Mouse (Mus musculus): Measurements from ENCODE around the gene Ube2cbp.

Ube2cbp gene

GRCm38 (mm10) chr9:86451094-86451493, 13.7 kb downstream of the Ube2cbp start:
- no peak for DNase-seq (ENCODE audit: low read depth, low spot score)
- no peaks in the 10 kb centered on the region for H3K27me3 ChIP-seq (ENCODE audit: control insufficient read depth, insufficient read depth, low read length, poor library complexity, severe bottlenecking)
- no peaks in the 10 kb centered on the region for H3K36me3 ChIP-seq (ENCODE audit: control insufficient read depth, insufficient read depth, low read length, poor library complexity, severe bottlenecking)

- peak; percentile 78 for DNase-seq (ENCODE audit: low read depth, low spot score)
- no peaks in the 10 kb centered on the region for H3K36me3 ChIP-seq (ENCODE audit: control insufficient read depth, insufficient read depth, low read length, poor library complexity, severe bottlenecking)
- H3K27me3 ChIP-seq (ENCODE audit: control insufficient read depth, insufficient read depth, low read length, poor library complexity, severe bottlenecking), result no peaks in the 10 kb centered on the region
Measured at GRCm38 (mm10) chr9:86449581-86449980, 15.2 kb downstream of the Ube2cbp start.

GRCm38 (mm10) chr9:86447431-86447830, 17.3 kb downstream of the Ube2cbp start:
- H3K27me3 ChIP-seq (ENCODE audit: control insufficient read depth, insufficient read depth, low read length, poor library complexity, severe bottlenecking), result no peaks in the 10 kb centered on the region
- H3K36me3 ChIP-seq (ENCODE audit: control insufficient read depth, insufficient read depth, low read length, poor library complexity, severe bottlenecking), result no peaks in the 10 kb centered on the region
- DNase-seq (ENCODE audit: low read depth, low spot score), result no peak

- no peaks in the 10 kb centered on the region for H3K27me3 ChIP-seq (ENCODE audit: control insufficient read depth, insufficient read depth, low read length, poor library complexity, severe bottlenecking)
- H3K36me3 ChIP-seq (ENCODE audit: control insufficient read depth, insufficient read depth, low read length, poor library complexity, severe bottlenecking), result no peaks in the 10 kb centered on the region
- no peak for DNase-seq (ENCODE audit: low read depth, low spot score)
Measured at GRCm38 (mm10) chr9:86446847-86447246, 17.9 kb downstream of the Ube2cbp start.

- Histone ChIP-seq H3K36me3 (ENCODE audit: control insufficient read depth, insufficient read depth, low read length, poor library complexity, severe bottlenecking) (no peaks in the 10 kb centered on the region), H3K27me3 (ENCODE audit: control insufficient read depth, insufficient read depth, low read length, poor library complexity, severe bottlenecking) (no peaks in the 10 kb centered on the region)
- no peak for DNase-seq (ENCODE audit: low read depth, low spot score)
Measured at GRCm38 (mm10) chr9:86442248-86442647, 22.5 kb downstream of the Ube2cbp start.

GRCm38 (mm10) chr9:86438337-86439009, 26.3 kb downstream of the Ube2cbp start:
- Histone ChIP-seq H3K36me3 (ENCODE audit: control insufficient read depth, insufficient read depth, low read length, poor library complexity, severe bottlenecking) (no peaks in the 10 kb centered on the region), H3K27me3 (ENCODE audit: control insufficient read depth, insufficient read depth, low read length, poor library complexity, severe bottlenecking) (no peaks in the 10 kb centered on the region)
- no peak for DNase-seq (ENCODE audit: low read depth, low spot score)

- no peaks in the 10 kb centered on the region for H3K36me3 ChIP-seq (ENCODE audit: control insufficient read depth, insufficient read depth, low read length, poor library complexity, severe bottlenecking)
- H3K27me3 ChIP-seq (ENCODE audit: control insufficient read depth, insufficient read depth, low read length, poor library complexity, severe bottlenecking), result no peaks in the 10 kb centered on the region
- DNase-seq (ENCODE audit: low read depth, low spot score), result no peak
Measured at GRCm38 (mm10) chr9:86436608-86437007, 28.1 kb downstream of the Ube2cbp start.

- DNase-seq (ENCODE audit: low read depth, low spot score), result no peak
- Histone ChIP-seq H3K27me3 (ENCODE audit: control insufficient read depth, insufficient read depth, low read length, poor library complexity, severe bottlenecking) (no peaks in the 10 kb centered on the region), H3K36me3 (ENCODE audit: control insufficient read depth, insufficient read depth, low read length, poor library complexity, severe bottlenecking) (no peaks in the 10 kb centered on the region)
Measured at GRCm38 (mm10) chr9:86435510-86435909, 29.2 kb downstream of the Ube2cbp start.

- Histone ChIP-seq H3K36me3 (ENCODE audit: control insufficient read depth, insufficient read depth, low read length, poor library complexity, severe bottlenecking) (no peaks in the 10 kb centered on the region), H3K27me3 (ENCODE audit: control insufficient read depth, insufficient read depth, low read length, poor library complexity, severe bottlenecking) (no peaks in the 10 kb centered on the region)
- DNase-seq (ENCODE audit: low read depth, low spot score), result no peak
Measured at GRCm38 (mm10) chr9:86423331-86423730, 41.4 kb downstream of the Ube2cbp start.

GRCm38 (mm10) chr9:86419366-86419765, 45.4 kb downstream of the Ube2cbp start:
- no peak for DNase-seq (ENCODE audit: low read depth, low spot score)
- no peaks in the 10 kb centered on the region for H3K36me3 ChIP-seq (ENCODE audit: control insufficient read depth, insufficient read depth, low read length, poor library complexity, severe bottlenecking)

GRCm38 (mm10) chr9:86417971-86418370, 46.8 kb downstream of the Ube2cbp start:
- no peaks in the 10 kb centered on the region for H3K36me3 ChIP-seq (ENCODE audit: control insufficient read depth, insufficient read depth, low read length, poor library complexity, severe bottlenecking)
- DNase-seq (ENCODE audit: low read depth, low spot score), result no peak
- no peaks in the 10 kb centered on the region for H3K27me3 ChIP-seq (ENCODE audit: control insufficient read depth, insufficient read depth, low read length, poor library complexity, severe bottlenecking)

More at GRCm38 (mm10) chr9:86419366-86419765, 45.4 kb downstream of the Ube2cbp start:
- H3K27me3 ChIP-seq (ENCODE audit: control insufficient read depth, insufficient read depth, low read length, poor library complexity, severe bottlenecking), result no peaks in the 10 kb centered on the region

GRCm38 (mm10) chr9:86395785-86396184, 69.0 kb downstream of the Ube2cbp start:
- DNase-seq (ENCODE audit: low read depth, low spot score), result no peak
- Histone ChIP-seq H3K27me3 (ENCODE audit: control insufficient read depth, insufficient read depth, low read length, poor library complexity, severe bottlenecking) (no peaks in the 10 kb centered on the region), H3K36me3 (ENCODE audit: control insufficient read depth, insufficient read depth, low read length, poor library complexity, severe bottlenecking) (no peaks in the 10 kb centered on the region)

- no peaks in the 10 kb centered on the region for H3K36me3 ChIP-seq (ENCODE audit: control insufficient read depth, insufficient read depth, low read length, poor library complexity, severe bottlenecking)
- H3K27me3 ChIP-seq (ENCODE audit: control insufficient read depth, insufficient read depth, low read length, poor library complexity, severe bottlenecking), result no peaks in the 10 kb centered on the region
- no peak for DNase-seq (ENCODE audit: low read depth, low spot score)
Measured at GRCm38 (mm10) chr9:86395012-86395411, 69.7 kb downstream of the Ube2cbp start.

GRCm38 (mm10) chr9:86393586-86394272, 71.0 kb downstream of the Ube2cbp start:
- H3K36me3 ChIP-seq (ENCODE audit: control insufficient read depth, insufficient read depth, low read length, poor library complexity, severe bottlenecking), result no peaks in the 10 kb centered on the region
- no peaks in the 10 kb centered on the region for H3K27me3 ChIP-seq (ENCODE audit: control insufficient read depth, insufficient read depth, low read length, poor library complexity, severe bottlenecking)
- DNase-seq (ENCODE audit: low read depth, low spot score), result no peak

GRCm38 (mm10) chr9:86391467-86391866, 73.3 kb downstream of the Ube2cbp start:
- no peaks in the 10 kb centered on the region for H3K27me3 ChIP-seq (ENCODE audit: control insufficient read depth, insufficient read depth, low read length, poor library complexity, severe bottlenecking)
- H3K36me3 ChIP-seq (ENCODE audit: control insufficient read depth, insufficient read depth, low read length, poor library complexity, severe bottlenecking), result no peaks in the 10 kb centered on the region
- DNase-seq (ENCODE audit: low read depth, low spot score), result no peak

Data from splenic B cell, adult 2 months (primary cell).